Mouse (Mus musculus) yolk sac, embryonic 10.5 days (tissue): ENCODE data around the gene Smarce1.
A peak's percentile ranks its signal among the peaks of the same experiment; 100 is the strongest.

Experiments used
- DNase-seq: peaks from one replicate; pipeline ENCODE4 v3.0.0-alpha.2; 2017; ENCODE audit warnings: low spot score

The Smarce1 gene

DNA sequence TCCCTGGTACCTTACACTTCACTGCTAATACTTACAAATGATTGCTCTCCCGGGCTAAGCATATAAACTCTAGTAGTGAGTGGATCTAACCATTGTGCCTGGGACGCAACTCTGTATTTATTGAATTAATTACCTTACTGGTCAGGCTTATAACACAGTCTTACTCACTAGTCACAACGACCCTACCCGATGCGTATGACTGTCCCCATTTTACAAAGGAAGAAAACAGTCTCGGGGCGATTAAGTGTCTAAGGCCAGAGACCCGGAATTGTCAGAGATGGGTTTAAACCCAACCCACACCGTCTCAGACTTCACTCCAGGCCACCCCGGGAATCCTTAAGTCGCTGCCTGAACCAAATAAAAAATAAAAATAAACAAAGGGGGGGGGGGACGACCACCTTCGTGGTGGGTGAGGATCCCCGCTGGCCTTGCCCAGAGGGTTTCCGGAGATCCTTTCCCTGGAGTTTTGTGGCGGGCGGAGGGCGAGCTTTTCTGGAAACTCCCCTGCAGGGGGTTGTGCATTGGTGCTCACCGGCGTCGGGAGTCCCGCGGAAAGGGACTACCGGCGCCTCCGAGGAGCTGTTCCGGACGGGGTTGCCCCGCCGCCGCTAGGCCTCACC, 1.1 kb downstream of the Smarce1 start:
- DNase-seq = no peak

DNA sequence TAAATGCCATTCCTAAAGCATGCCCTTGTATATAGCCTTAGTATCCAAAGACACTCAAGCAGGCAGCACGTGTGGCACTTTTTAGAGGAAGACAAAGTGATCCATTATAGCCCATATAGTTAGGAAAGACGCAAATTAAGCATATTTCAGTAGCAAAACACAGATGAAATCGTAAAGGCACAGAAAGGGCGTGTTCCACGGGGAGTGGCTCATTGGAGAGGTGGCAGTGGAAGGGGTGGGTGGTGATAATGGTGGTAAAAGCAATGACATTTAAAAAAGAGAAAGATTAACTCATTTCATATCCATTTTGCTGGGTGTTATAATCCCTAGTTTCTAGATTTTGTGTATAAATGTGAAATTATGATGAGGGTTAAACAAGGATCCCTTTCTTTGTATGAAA, 4.5 kb downstream of the Smarce1 start:
- DNase-seq = no peak

DNA sequence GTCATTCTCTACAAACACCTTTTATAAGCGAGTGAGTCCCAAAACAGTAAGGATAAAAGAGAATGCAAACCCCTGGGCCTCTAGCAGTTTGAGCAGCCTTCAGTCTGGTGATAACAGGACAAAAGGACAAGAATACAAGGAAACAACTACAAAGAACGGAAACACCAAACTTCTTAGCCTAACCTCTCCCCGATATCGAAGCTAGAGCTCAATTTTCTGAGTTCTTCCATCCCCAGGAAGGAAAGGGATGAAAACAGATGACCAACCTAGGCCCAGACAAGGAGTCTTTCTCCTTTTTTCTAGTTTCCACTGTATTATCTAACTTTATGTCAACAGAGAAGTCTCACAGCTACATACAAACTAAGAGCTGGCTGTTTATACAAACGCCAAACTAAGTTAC, 7.5 kb downstream of the Smarce1 start:
- DNase-seq = no peak

DNA sequence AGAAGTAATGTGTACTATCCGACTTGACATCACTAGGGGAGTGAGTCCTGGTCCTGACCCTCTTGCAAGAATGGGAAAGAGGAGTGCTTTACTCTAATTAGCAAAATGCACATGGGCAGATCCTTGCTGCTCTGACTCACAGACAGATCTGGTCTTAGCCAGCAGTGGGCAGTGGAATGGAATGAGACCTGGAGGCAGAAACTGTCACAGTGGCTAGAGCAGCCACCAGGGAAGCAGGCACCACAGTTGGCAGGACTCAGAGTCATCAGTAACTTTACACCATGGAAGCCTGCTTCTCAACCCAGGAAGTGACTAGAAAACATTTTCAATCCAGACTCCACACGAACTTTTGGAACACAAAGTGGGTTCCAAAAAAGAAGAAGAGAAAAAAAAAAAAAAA, 9.0 kb downstream of the Smarce1 start:
- no peak for DNase-seq

DNA sequence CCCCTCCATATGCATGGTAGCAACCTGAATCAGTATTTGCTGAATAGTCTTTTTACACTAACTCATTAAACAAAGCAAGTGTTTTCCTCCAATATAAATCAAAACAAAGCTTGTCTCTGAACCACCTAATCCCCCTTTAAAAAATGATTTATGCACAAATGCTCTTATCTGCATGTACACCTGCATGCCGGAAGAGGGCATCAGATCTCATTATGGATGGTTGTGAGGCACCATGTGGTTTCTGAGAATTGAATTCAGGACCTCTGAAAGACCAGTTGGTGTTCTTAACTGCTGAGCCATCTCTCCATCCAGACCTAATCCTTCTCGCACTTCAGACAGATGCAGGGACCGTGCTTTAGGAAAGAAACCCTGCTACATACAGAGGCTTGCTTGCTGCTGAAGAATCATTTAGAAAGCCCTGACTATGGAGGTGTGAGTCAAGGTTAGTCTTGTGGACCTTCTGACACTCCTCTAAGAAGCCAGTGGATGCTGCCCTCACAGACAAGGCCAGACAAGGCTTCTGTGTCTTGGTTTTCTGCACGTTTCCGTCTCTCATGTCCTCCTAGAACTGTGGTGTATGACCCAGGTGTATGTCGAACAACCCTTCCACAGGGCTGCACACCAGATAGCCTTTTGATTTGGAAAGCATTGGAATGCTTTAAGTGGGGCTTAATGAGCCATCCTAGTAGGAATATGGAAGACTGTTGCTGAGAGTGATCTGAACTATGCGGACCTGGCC, 13.4 kb downstream of the Smarce1 start:
- DNase-seq = no peak

DNA sequence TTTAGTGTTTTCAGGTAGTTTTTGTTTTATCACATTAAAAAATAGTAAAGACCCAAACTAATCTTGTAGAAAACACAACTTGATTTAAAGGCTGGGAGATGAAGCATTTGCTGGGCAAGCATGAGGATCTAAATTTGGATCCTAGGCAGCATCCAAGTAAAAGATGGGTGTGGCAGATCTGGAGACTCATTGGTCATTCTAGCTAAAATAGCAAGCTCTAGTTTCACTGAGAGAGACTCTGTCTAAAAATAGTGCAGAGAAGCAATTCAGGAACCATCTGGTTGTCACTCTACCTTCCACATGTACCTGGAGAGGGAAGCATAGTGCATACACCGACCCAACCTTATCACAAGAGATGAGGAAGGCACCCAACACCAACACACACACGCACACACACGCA, 14.6 kb downstream of the Smarce1 start:
- no peak for DNase-seq

- DNase-seq = no peak
Observed at GRCm38 (mm10) chr11:99212693-99213092, 18.1 kb downstream of the Smarce1 start.

DNA sequence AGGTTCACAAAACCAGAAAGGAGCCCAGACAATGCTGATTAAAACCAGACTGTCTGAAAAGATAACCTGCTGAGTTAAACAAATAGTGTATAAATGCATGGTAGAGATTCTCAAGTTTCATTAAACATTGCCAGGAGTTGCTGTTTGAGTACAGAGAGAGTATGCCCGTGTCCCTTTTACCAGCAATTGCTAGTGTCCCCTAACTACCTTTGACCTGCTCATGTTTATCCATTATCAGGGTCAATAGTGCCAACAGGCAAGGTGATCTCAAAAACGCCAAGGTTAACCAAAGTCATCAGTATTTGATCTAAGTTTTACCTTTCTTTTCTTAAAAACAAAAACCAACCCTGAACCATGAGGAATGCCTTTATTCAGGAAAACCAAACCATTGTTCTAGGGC, 18.9 kb downstream of the Smarce1 start:
- DNase-seq = no peak

- no peak for DNase-seq
Observed at GRCm38 (mm10) chr11:99208105-99208669, 22.6 kb downstream of the Smarce1 start.

DNA sequence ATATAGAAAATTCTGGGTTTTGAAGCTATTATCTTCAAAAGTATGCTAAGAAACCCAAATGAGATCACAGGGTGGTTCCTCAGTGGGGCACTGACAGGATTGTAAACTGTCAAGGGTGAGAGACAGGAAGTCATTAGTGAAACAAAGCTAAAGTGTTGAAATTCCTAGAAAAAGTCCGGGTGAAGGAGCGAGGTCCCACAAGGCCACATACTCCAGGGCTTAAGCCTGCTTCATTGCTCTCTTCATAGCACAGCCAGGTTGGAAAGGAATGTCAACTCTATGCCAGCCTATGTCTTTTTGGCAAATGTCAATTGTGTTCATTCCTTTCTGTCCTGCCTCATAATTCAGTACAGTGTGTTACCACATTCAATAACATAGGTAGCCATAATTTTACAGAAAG, 23.4 kb downstream of the Smarce1 start:
- no peak for DNase-seq

GRCm38 (mm10) chr11:99206954-99207353, 23.9 kb downstream of the Smarce1 start:
- no peak for DNase-seq

DNA sequence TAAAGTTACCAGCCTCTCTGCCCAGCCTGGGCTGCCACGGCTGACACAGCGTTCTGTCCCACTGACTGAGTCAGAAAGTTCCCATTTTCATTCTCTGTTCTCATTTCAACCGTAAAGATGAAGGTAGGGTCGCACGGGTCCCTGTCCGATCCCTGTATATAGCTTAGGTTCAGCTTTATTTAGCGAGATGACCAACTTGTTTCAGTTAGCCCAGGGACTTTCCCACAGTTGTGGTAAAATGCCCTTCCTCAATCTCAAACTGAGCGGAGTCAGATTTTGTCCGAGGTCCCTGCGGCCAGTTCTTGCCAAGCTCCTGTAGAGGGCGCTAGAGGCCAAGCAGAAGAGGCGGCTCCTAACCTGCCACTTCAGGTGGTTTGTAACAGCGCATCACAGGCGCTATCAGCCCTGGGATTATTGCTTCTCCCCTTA, 41.6 kb downstream of the Smarce1 start:
- DNase-seq = peak; percentile 15

DNA sequence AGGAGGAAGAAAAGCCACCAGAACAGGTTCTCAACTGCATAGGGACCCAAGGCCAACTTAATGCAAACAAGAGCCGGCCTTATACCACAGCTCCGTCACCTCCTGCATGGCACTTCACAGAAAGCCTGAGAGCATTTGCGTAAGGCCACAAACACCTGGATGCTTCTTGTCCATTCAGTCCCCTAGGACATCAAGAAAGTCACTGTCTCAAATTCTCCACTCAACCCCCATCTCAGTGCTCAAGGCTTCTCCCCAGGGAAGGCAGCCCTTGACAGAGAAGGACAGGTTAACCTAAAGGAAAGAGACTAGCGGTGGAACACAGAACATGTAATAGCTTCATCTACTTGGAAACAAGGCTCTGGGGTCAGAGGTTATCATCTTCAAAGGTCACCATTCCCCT, 43.5 kb downstream of the Smarce1 start:
- DNase-seq = no peak

GRCm38 (mm10) chr11:99186836-99187235, 44.0 kb downstream of the Smarce1 start:
- DNase-seq = no peak

- no peak for DNase-seq
Observed at GRCm38 (mm10) chr11:99182575-99182974, 48.2 kb downstream of the Smarce1 start.

DNA sequence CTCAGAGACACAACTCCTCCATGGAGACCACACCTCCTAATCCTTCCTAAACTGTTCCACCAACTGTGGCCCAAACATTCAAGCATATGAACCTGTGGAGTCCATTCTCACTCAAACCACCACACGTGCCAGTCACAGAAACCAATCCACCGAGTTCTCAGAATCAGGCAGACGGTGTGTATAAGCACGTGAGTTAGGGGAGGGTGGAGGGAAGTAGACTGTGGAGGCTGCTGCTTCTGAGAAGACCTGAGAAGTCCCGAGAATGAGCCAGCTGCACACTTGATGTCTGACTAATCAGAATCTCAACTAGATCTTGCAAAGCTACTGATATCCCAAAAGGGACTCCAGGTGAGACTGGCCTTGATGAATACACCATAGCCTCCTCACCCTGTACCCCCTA, 50.7 kb downstream of the Smarce1 start:
- no peak for DNase-seq

GRCm38 (mm10) chr11:99177925-99178198, 53.0 kb downstream of the Smarce1 start:
- DNase-seq = no peak

- DNase-seq = no peak
Observed at GRCm38 (mm10) chr11:99177054-99177924, 53.5 kb downstream of the Smarce1 start.

- no peak for DNase-seq
Observed at GRCm38 (mm10) chr11:99172002-99172401, 58.8 kb downstream of the Smarce1 start.

GRCm38 (mm10) chr11:99171442-99171841, 59.4 kb downstream of the Smarce1 start:
- DNase-seq = no peak

GRCm38 (mm10) chr11:99170547-99171267, 60.1 kb downstream of the Smarce1 start:
- no peak for DNase-seq

- DNase-seq = no peak
Observed at GRCm38 (mm10) chr11:99170005-99170404, 60.8 kb downstream of the Smarce1 start.
